Mouse (Mus musculus) C2C12 (cell line): Measurements from ENCODE around the gene Reln.

Experiments
- CEBPB ChIP-seq: IDR thresholded peaks from one replicate; pipeline ENCODE4 v1.6.1; 2011; ENCODE audit warnings: low read depth, mild to moderate bottlenecking, control low read depth, moderate library complexity
- CTCF ChIP-seq: IDR thresholded peaks from one replicate; pipeline ENCODE4 v1.5.1; 2011; ENCODE audit not compliant: control insufficient read depth, insufficient read depth, insufficient read length

- TF ChIP-seq CTCF (no peak), CEBPB (no peak)
Measured at GRCm38 (mm10) chr5:22302309-22302708, 42.2 kb downstream of the Reln start.
